Mouse (Mus musculus) hindbrain, embryonic 11.5 days (tissue): ENCODE measurements around the gene Jdp2. TPM values are rescaled to one million over a fixed set of nuclear protein-coding genes. Genes with fewer than 3 reads are reported as not detected.

Source experiments
- ATAC-seq: fragments of 200-750 bp; cut with Nextera tagmentation; 2 replicates; pipeline ENCODE4 v1.8.0; 2017; ENCODE audit warnings: mild to moderate bottlenecking, moderate TSS enrichment, moderate library complexity; ENCODE audit not compliant: low FRiP score
- DNase-seq: peaks from one replicate; pipeline ENCODE4 v3.0.0-alpha.2; 2015; ENCODE audit warnings: low spot score
- H3K27ac ChIP-seq: fragments of 300-500 bp; sonication (generic); 2 replicates; pipeline ENCODE4 v1.5.1; 2014; ENCODE audit warnings: mild to moderate bottlenecking, low read depth, low read length
- H3K27me3 ChIP-seq: fragments of 300-500 bp; sonication (generic); 2 replicates; pipeline ENCODE4 v1.6.1; 2014; ENCODE audit warnings: mild to moderate bottlenecking, low read length, moderate library complexity, mixed read lengths; ENCODE audit not compliant: control insufficient read depth, insufficient read depth
- H3K36me3 ChIP-seq: fragments of 300-500 bp; sonication (generic); 2 replicates; pipeline ENCODE4 v1.6.1; 2014; ENCODE audit warnings: mild to moderate bottlenecking, low read length, moderate library complexity, mixed read lengths; ENCODE audit not compliant: control insufficient read depth, insufficient read depth
- H3K4me1 ChIP-seq: fragments of 300-500 bp; sonication (generic); replicated peaks from 2 replicates; pipeline ENCODE4 v1.6.1; 2014; ENCODE audit warnings: low read length, mixed read lengths; ENCODE audit not compliant: control insufficient read depth, insufficient read depth
- H3K4me2 ChIP-seq: fragments of 300-500 bp; sonication (generic); replicated peaks from 2 replicates; pipeline ENCODE4 v1.6.1; 2014; ENCODE audit warnings: mild to moderate bottlenecking, low read depth, low read length
- H3K4me3 ChIP-seq: fragments of 300-500 bp; sonication (generic); 2 replicates; pipeline ENCODE4 v1.5.1; 2014; ENCODE audit warnings: low read depth, low read length
- H3K9ac ChIP-seq: fragments of 300-500 bp; sonication (generic); 2 replicates; pipeline ENCODE4 v1.6.1; 2014; ENCODE audit warnings: low read depth, low read length
- H3K9me3 ChIP-seq: fragments of 300-500 bp; sonication (generic); 2 replicates; pipeline ENCODE4 v1.6.1; 2016; ENCODE audit warnings: low read length; ENCODE audit not compliant: control insufficient read depth
- WGBS: fragments of 180-500 bp; shearing (Covaris S2); extraction: QIAGEN DNeasy Blood & Tissue Kit; methylation state at CpG from one replicate; pipeline ENCODE4 v1.1.7; 2014; 5-methylcytosine and 5-hydroxymethylcytosine counted together
- polyA plus RNA-seq: library from polyadenylated mRNA; unstranded; fragments of >200 nt; fragmentation: Nextera tagmentation; extraction: Ambion mirVana; gene quantifications from 2 replicates; pipeline ENCODE4 v1.2.1, GENCODE M21; 2014

Gene Jdp2
- polyA plus RNA-seq, 1 experiment from 2014 or later, result 0.43 TPM

DNA sequence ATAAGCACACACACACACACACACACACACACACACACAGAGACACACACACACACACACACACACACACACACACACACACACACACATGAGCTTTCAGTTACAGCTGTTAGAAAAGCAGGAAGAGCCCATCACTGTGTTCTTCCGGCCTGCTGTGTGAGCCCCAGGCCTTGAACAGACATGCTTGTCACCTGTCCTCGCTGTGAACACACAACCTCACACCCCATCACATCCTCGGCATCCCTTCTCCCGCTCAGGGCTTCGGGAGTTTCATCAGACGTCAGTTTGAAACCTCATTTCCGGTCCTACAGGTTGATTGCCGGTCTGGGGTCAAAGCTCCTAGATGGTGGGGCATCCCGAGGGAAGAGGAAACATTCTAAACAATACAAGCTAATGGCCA, 39.1 kb downstream of the Jdp2 start:
- DNase-seq, result no peak
- no peak overlapping the region for H3K4me2 ChIP-seq
- H3K27ac ChIP-seq, result no peak overlapping the region
- H3K9ac ChIP-seq, result no peak overlapping the region
- H3K27me3 ChIP-seq, result no peaks in the 10 kb centered on the region
- 78% methylated on average over 9 of the region's 9 CpGs for WGBS
- ATAC-seq, result no peak
- H3K4me3 ChIP-seq, result no peak overlapping the region
- no peaks in the 10 kb centered on the region for H3K9me3 ChIP-seq
- H3K4me1 ChIP-seq, result no peaks in the 10 kb centered on the region
- H3K36me3 ChIP-seq, result no peaks in the 10 kb centered on the region

DNA sequence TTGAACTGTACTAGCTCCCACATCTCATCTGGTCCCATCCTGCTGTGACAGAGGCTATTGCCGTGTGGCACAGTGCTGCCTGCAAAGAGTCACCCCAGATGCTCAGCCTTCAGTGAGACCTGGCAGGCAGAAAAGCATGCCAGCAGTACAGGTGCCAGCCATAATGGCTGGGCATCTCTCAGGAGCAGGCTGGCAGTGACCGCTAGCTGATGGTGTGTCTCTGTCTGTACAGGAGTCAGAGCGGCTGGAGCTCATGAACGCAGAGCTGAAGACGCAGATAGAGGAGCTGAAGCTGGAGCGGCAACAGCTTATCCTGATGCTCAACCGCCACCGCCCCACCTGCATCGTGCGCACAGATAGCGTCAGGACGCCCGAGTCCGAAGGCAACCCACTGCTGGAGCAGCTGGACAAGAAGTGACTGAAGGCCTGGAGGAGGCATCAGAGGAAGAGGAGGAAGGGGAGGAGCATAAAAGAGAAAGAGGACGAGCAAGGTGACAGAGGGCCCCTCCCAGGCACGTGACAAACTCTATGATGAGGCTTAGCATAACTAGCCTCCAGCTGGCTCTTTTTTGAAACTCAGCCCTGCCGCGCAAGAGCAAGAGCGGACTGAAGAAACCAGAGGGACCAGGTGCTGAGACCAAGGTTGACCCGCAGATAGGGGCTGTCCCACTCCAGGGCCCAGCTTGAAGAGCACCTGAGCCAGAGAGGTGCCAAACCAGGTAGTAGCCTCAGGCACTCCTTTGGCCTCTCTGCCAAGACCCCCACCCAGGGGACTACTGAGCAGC, 39.9 kb downstream of the Jdp2 start:
- H3K4me2 ChIP-seq, result no peak overlapping the region
- H3K9me3 ChIP-seq, result no peaks in the 10 kb centered on the region
- H3K4me3 ChIP-seq, result no peak overlapping the region
- ATAC-seq (no peak), DNase-seq (no peak)
- no peaks in the 10 kb centered on the region for H3K27me3 ChIP-seq
- H3K9ac ChIP-seq, result no peak overlapping the region
- H3K36me3 ChIP-seq, result no peaks in the 10 kb centered on the region
- H3K4me1 ChIP-seq, result no peaks in the 10 kb centered on the region
- 77% methylated on average over 20 of the region's 20 CpGs for WGBS
- H3K27ac ChIP-seq, result no peak overlapping the region

DNA sequence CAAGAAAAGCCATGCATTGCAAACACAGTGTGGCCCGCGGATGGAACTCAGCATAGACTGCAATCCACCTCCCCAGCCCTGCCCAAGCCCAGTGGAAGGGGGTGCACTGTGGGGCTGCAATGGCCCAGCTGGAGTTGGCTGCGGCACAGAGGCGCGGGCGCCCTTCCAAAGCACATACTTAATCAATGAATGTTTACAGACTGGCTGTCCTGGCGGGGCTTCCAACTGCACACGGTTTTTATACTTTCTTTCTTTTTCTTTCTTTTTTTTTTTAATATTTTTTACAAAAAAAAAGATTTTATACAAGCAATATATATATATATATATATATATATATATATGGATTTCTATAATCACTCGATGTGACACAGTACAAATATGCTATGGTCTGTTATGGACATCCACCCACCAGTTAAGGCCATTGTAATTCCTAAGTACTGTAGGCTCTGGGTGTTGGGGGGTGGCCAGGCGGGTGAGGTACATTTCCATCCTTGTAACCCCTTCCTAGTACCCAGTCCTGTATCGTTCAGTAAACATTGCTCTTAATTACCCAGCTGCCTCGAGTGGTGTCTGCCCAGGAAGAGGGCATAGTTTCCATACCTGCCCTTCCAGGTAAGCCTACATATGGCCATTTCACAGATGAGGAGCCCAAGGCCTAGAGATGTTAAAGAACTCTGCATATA, 40.6 kb downstream of the Jdp2 start:
- Histone ChIP-seq H3K36me3 (no peaks in the 10 kb centered on the region), H3K4me1 (no peaks in the 10 kb centered on the region), H3K4me2 (no peak overlapping the region), H3K9me3 (no peaks in the 10 kb centered on the region), H3K27ac (no peak overlapping the region), H3K9ac (no peak overlapping the region), H3K4me3 (no peak overlapping the region), H3K27me3 (no peaks in the 10 kb centered on the region)
- no peak for ATAC-seq
- DNase-seq, result no peak
- WGBS, result 83% methylated on average over 12 of the region's 12 CpGs

DNA sequence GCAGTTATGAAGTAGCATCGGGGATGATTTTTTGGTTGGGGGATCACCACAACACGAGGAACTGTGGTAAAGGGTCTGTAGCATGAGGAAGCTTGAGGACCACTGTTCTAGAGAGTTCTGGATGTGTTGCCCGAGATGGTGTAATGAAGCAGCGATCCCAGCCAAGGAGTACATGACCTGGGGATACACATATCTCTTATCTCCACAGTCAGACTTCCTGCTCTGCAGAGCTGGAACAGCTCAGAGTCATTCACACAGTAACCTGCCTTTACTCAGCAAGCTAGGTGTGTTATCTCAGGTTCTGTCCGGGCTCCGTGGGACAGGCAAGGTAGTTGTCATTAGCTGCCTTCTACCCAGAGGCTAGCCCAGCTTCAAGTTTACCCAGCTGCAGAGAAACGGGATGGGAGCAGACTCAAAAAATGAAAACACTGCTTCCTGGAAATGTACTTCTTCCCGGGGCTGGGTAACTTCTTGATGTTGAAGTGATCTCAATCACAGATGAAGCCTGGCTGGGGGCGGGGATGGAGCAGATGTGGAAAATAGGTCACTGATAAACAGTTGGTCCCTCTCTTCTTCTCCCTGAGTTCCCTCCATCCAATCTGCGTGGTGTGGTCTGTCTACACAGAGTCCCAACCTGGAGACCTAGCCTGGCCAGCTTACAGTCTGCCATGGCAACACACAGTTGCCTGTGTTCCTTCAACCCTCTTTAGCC, 42.2 kb downstream of the Jdp2 start:
- Histone ChIP-seq H3K9ac (no peak overlapping the region), H3K4me1 (no peaks in the 10 kb centered on the region), H3K27me3 (no peaks in the 10 kb centered on the region), H3K27ac (no peak overlapping the region), H3K4me2 (no peak overlapping the region), H3K4me3 (no peak overlapping the region), H3K9me3 (no peaks in the 10 kb centered on the region), H3K36me3 (no peaks in the 10 kb centered on the region)
- ATAC-seq (no peak), DNase-seq (no peak)
- 87% methylated on average over 10 of the region's 10 CpGs for whole genome bisulfite sequencing

DNA sequence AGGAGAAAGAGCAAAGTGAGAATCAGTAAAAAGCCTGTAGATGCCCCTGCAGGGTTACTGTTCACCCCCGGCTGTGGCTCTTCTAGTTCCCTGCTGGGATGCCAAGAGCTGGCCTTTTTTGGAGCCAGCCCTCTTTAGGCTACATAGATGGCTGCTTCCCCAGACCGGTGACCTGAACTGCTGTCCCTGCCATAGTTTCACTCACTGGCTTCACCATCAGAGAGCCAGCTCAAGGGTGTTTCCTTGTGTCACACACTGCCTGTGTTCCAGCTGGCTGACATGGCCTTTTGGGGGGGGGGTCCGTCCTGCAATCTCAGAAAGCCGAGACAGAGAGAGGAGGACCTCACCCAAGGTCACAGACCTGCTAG, 42.7 kb downstream of the Jdp2 start:
- WGBS, result 42% methylated on average over 4 of the region's 4 CpGs
- ATAC-seq (no peak), DNase-seq (no peak)
- Histone ChIP-seq H3K36me3 (no peaks in the 10 kb centered on the region), H3K9me3 (no peaks in the 10 kb centered on the region), H3K4me2 (no peak overlapping the region), H3K27me3 (no peaks in the 10 kb centered on the region), H3K4me3 (no peak overlapping the region), H3K4me1 (no peaks in the 10 kb centered on the region), H3K9ac (no peak overlapping the region), H3K27ac (no peak overlapping the region)

DNA sequence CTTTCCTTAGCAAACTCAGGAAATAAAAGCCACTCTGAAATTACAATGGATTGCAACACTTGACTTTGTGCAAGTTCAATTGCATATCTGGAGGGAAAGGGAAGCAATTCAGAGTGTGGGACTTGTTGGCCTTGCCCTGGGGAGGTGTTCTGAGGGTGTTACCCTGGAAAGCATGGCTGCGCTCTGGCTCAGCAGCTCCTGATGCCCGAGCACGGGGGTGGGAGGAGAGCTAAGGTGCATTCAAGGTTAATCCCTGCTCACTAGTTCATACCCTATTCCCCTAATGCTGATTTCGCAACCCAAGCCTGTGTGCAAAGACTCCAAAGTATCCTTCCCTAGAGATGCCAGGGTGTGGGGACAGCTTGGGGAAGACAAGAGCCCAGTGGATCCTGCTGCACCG, 44.9 kb downstream of the Jdp2 start:
- H3K27me3 ChIP-seq, result no peaks in the 10 kb centered on the region
- H3K9ac ChIP-seq, result no peak overlapping the region
- no peak overlapping the region for H3K27ac ChIP-seq
- ATAC-seq (no peak), DNase-seq (no peak)
- H3K36me3 ChIP-seq, result no peaks in the 10 kb centered on the region
- H3K4me2 ChIP-seq, result no peak overlapping the region
- H3K4me3 ChIP-seq, result no peak overlapping the region
- H3K4me1 ChIP-seq, result no peaks in the 10 kb centered on the region
- WGBS, result 84% methylated on average over 5 of the region's 5 CpGs
- no peaks in the 10 kb centered on the region for H3K9me3 ChIP-seq

DNA sequence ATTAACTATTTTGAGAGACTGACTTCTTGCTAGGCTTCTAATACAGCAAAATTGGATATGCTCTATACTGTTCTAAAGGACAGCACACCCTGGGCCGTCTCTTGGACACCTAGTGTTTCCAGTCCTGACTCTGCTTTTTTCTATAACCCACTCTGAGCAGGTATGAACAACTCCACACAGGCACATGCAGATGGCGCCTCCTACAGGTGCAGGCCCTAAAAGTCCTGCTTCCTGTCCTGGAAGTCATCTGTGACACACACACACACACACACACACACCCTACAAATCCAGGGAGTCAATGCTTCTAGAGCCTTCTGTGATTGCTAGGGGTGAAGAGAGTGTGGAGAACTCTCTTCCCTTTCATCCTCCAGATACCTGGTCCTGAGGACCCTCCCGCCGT, 46.8 kb downstream of the Jdp2 start:
- DNase-seq (no peak), ATAC-seq (no peak)
- Histone ChIP-seq H3K27ac (no peak overlapping the region), H3K9ac (no peak overlapping the region), H3K9me3 (no peaks in the 10 kb centered on the region), H3K27me3 (no peaks in the 10 kb centered on the region), H3K4me1 (no peaks in the 10 kb centered on the region), H3K36me3 (no peaks in the 10 kb centered on the region), H3K4me2 (no peak overlapping the region), H3K4me3 (no peak overlapping the region)
- WGBS, result 91% methylated on average over 4 of the region's 4 CpGs

DNA sequence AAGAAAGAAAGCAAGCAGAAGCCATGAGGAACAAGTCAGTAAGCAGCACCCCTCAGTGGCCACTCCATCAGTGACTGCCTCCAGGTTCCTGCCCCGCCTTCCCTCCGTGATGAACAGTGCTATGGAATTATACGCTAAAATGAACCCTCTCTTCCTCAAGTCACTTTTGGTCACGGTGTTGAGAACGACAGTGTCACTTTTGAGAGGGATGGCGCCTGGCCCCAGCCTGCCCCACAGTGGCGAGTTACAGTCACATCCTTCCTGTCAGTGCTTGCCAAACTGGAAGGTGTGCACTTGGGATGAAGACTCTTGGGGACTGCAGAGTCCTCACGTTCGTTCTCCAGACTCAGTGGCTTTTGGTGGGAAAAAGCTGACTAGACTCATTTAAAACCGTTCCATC, 48.5 kb downstream of the Jdp2 start:
- Histone ChIP-seq H3K27me3 (no peaks in the 10 kb centered on the region), H3K4me1 (no peaks in the 10 kb centered on the region), H3K36me3 (no peaks in the 10 kb centered on the region), H3K4me3 (no peak overlapping the region), H3K27ac (no peak overlapping the region), H3K9ac (no peak overlapping the region), H3K9me3 (no peaks in the 10 kb centered on the region), H3K4me2 (no peak overlapping the region)
- no peak for DNase-seq
- no peak for ATAC-seq
- WGBS, result 40% methylated on average over 10 of the region's 10 CpGs
